Mouse (Mus musculus) megakaryocyte, embryonic 14.5 days (primary cell): ENCODE data around the gene Mrtfa.

ENCODE experiments used
- FLI1 ChIP-seq: IDR thresholded peaks from 2 replicates; pipeline ENCODE4 v1.6.1; 2012; ENCODE audit warnings: low read length, inconsistent platforms, mixed read lengths
- GATA1 ChIP-seq: IDR thresholded peaks from 3 replicates; pipeline ENCODE4 v1.6.1; 2012; ENCODE audit warnings: mixed read lengths, low read length, inconsistent platforms, borderline replicate concordance

- TF ChIP-seq GATA1 (no peak), FLI1 (no peak)
These were observed 159.6 kb downstream of the Mrtfa start for GRCm38 (mm10) chr15:81030891-81031425.
